Mouse (Mus musculus): ENCODE results near the gene Phactr1. TPM values are rescaled to one million over a fixed set of nuclear protein-coding genes. Genes with fewer than 3 reads are reported as not detected.

The Phactr1 gene
- polyA plus RNA-seq, 1 experiment from 2014 or later = 0.08 TPM

GRCm38 (mm10) chr13:42973561-42973960 lies 293.1 kb downstream of the Phactr1 start:
- POLR2A ChIA-PET = interaction anchor here (0.6 kb wide), 1 partner anchor 13 kb away, joined by 5 read pairs; no protein-coding TSS in a partner anchor
- no peak for DNase-seq (ENCODE audit: low read depth, low spot score)
- in situ Hi-C loops (cut with MboI; ENCODE audit: low pct_unique_long_range_greater_than_20kb) = no loop called here
- no peak for TF ChIP-seq CTCF (IDR thresholded peaks at IDR 0.05)
- CTCF ChIA-PET = no interaction called here
- no peak for ATAC-seq
- H3K27me3 ChIP-seq = peaks cover 6% of the 10 kb centered on the region

- CTCF ChIA-PET = no interaction called here
- POLR2A ChIA-PET = no interaction called here
- peaks cover 6% of the 10 kb centered on the region for H3K27me3 ChIP-seq
- no peak for TF ChIP-seq CTCF (IDR thresholded peaks at IDR 0.05)
- in situ Hi-C loops (cut with MboI; ENCODE audit: low pct_unique_long_range_greater_than_20kb) = no loop called here
- DNase-seq (ENCODE audit: low read depth, low spot score) (no peak), ATAC-seq (no peak)
Measured at GRCm38 (mm10) chr13:42973961-42974360, 293.5 kb downstream of the Phactr1 start.

- POLR2A ChIA-PET = no interaction called here
- in situ Hi-C loops (cut with MboI; ENCODE audit: low pct_unique_long_range_greater_than_20kb) = no loop called here
- ATAC-seq = no peak
- H3K27me3 ChIP-seq = peaks cover 6% of the 10 kb centered on the region
- no peak for DNase-seq (ENCODE audit: low read depth, low spot score)
- CTCF ChIA-PET = no interaction called here
- no peak for TF ChIP-seq CTCF (IDR thresholded peaks at IDR 0.05)
Measured at GRCm38 (mm10) chr13:42974506-42974905, 294.1 kb downstream of the Phactr1 start.

GRCm38 (mm10) chr13:42976144-42976543 lies 295.7 kb downstream of the Phactr1 start:
- ChIA-PET CTCF (no interaction called here), POLR2A (no interaction called here)
- ATAC-seq (no peak), DNase-seq (ENCODE audit: low read depth, low spot score) (no peak)
- in situ Hi-C loops (cut with MboI; ENCODE audit: low pct_unique_long_range_greater_than_20kb) = no loop called here
- no peak for TF ChIP-seq CTCF (IDR thresholded peaks at IDR 0.05)
- peaks cover 2% of the 10 kb centered on the region for H3K27me3 ChIP-seq

- POLR2A ChIA-PET = no interaction called here
- ATAC-seq = no peak
- H3K27me3 ChIP-seq = no peaks in the 10 kb centered on the region
- CTCF ChIA-PET = no interaction called here
- no peak for TF ChIP-seq CTCF (IDR thresholded peaks at IDR 0.05)
- no peak for DNase-seq (ENCODE audit: low read depth, low spot score)
- in situ Hi-C loops (cut with MboI; ENCODE audit: low pct_unique_long_range_greater_than_20kb) = no loop called here
Measured at GRCm38 (mm10) chr13:42976967-42977366, 296.5 kb downstream of the Phactr1 start.

- CTCF ChIA-PET = no interaction called here
- no peak for ATAC-seq
- peak; percentile 28 for DNase-seq (ENCODE audit: low read depth, low spot score)
- TF ChIP-seq CTCF (IDR thresholded peaks at IDR 0.05) = no peak
- POLR2A ChIA-PET = no interaction called here
- no peaks in the 10 kb centered on the region for H3K27me3 ChIP-seq
- in situ Hi-C loops (cut with MboI; ENCODE audit: low pct_unique_long_range_greater_than_20kb) = no loop called here
Measured at GRCm38 (mm10) chr13:42980581-42980980, 300.2 kb downstream of the Phactr1 start.

GRCm38 (mm10) chr13:42982646-42983045 lies 302.2 kb downstream of the Phactr1 start:
- ATAC-seq (no peak), DNase-seq (ENCODE audit: low read depth, low spot score) (no peak)
- ChIA-PET CTCF (no interaction called here), POLR2A (interaction anchor here (1.0 kb wide), 1 partner anchor 37 kb away, joined by 3 read pairs; no protein-coding TSS in a partner anchor)
- H3K27me3 ChIP-seq = no peaks in the 10 kb centered on the region
- in situ Hi-C loops (cut with MboI; ENCODE audit: low pct_unique_long_range_greater_than_20kb) = no loop called here
- no peak for TF ChIP-seq CTCF (IDR thresholded peaks at IDR 0.05)

GRCm38 (mm10) chr13:42985806-42986205 lies 305.4 kb downstream of the Phactr1 start:
- DNase-seq (ENCODE audit: low read depth, low spot score) = no peak
- in situ Hi-C loops (cut with MboI; ENCODE audit: low pct_unique_long_range_greater_than_20kb) = no loop called here
- no peak for TF ChIP-seq CTCF (IDR thresholded peaks at IDR 0.05)
- CTCF ChIA-PET = no interaction called here
- ATAC-seq = no peak
- H3K27me3 ChIP-seq = no peaks in the 10 kb centered on the region
- POLR2A ChIA-PET = no interaction called here

GRCm38 (mm10) chr13:42987931-42988579 lies 307.6 kb downstream of the Phactr1 start:
- POLR2A ChIA-PET = no interaction called here
- no peak for TF ChIP-seq CTCF (IDR thresholded peaks at IDR 0.05)
- DNase-seq (ENCODE audit: low read depth, low spot score) (peak; percentile 55), ATAC-seq (no peak)
- in situ Hi-C loops (cut with MboI; ENCODE audit: low pct_unique_long_range_greater_than_20kb) = no loop called here
- no peaks in the 10 kb centered on the region for H3K27me3 ChIP-seq
- CTCF ChIA-PET = no interaction called here

- ATAC-seq = no peak
- in situ Hi-C loops (cut with MboI; ENCODE audit: low pct_unique_long_range_greater_than_20kb) = no loop called here
- no peak for TF ChIP-seq CTCF (IDR thresholded peaks at IDR 0.05)
- no peak for DNase-seq (ENCODE audit: low read depth, low spot score)
- ChIA-PET CTCF (no interaction called here), POLR2A (interaction anchor here (0.6 kb wide), 1 partner anchor 84 kb away, joined by 3 read pairs; no protein-coding TSS in a partner anchor)
- no peaks in the 10 kb centered on the region for H3K27me3 ChIP-seq
Measured at GRCm38 (mm10) chr13:42989481-42989880, 309.1 kb downstream of the Phactr1 start.

GRCm38 (mm10) chr13:42990051-42990450 lies 309.6 kb downstream of the Phactr1 start:
- ChIA-PET CTCF (interaction anchor here (1.0 kb wide), 1 partner anchor 9 kb away, joined by 3 read pairs; no protein-coding TSS in a partner anchor), POLR2A (no interaction called here)
- H3K27me3 ChIP-seq = no peaks in the 10 kb centered on the region
- DNase-seq (ENCODE audit: low read depth, low spot score) (no peak), ATAC-seq (no peak)
- no peak for TF ChIP-seq CTCF (IDR thresholded peaks at IDR 0.05)
- in situ Hi-C loops (cut with MboI; ENCODE audit: low pct_unique_long_range_greater_than_20kb) = no loop called here

Data from Patski (cell line).